Comparison of ENCODE assay signal across 7 mouse cellular contexts in genomic region chr8:71383396-71383795, GRCm38 (mm10). TPM values are rescaled to one million over a fixed set of nuclear protein-coding genes. Genes with fewer than 3 reads are reported as not detected.
DNase-seq lines count a peak whose midpoint lies in the region; ATAC-seq and TF ChIP-seq lines count a peak whose summit lies in the region.

No protein-coding gene starts in this region.

- H3K27ac ChIP-seq in embryonic facial prominence, embryonic 13.5 days: 0 out of 2 replicates have a peak overlapping the region, but pooled peaks have one; percentile 89
- H3K27ac ChIP-seq in limb, embryonic 11.5 days (replicated peaks; ENCODE audit: low read depth, low read length): peak overlapping the region; percentile 91; the same call in 1 of the 2 replicates
- peak overlapping the region; percentile 95 for H3K27ac ChIP-seq in small intestine, adult 2 months (ENCODE audit: insufficient read depth, low read depth, low read length)

- no peak for TF ChIP-seq CTCF in small intestine, adult 2 months (IDR thresholded peaks at IDR 0.05; ENCODE audit: extremely low read depth, insufficient read length, insufficient replicate concordance, low read depth, low read length)

- peaks cover under 1% of the 10 kb centered on the region; the same call in 1 of the 2 replicates for H3K36me3 ChIP-seq in embryonic facial prominence, embryonic 13.5 days
- no peaks in the 10 kb centered on the region; the same call in 1 of the 2 replicates for H3K36me3 ChIP-seq in limb, embryonic 11.5 days (ENCODE audit: control insufficient read depth, insufficient read depth, low read length)
- no peaks in the 10 kb centered on the region for H3K36me3 ChIP-seq in small intestine, adult 2 months (ENCODE audit: control insufficient read depth, insufficient read depth, low read length)

- TF ChIP-seq POLR2A in small intestine, adult 2 months (IDR thresholded peaks at IDR 0.05; ENCODE audit: low read depth, low read length): no peak

- peak; percentile 63 for DNase-seq in kidney, adult 11 months
- no peak for DNase-seq in kidney, postnatal 10 days
- DNase-seq in limb, embryonic 11.5 days (ENCODE audit: low spot score): no peak
- no peak for DNase-seq in spleen, adult 12 weeks (ENCODE audit: low spot score)

- no peaks in the 10 kb centered on the region; the same call in 1 of the 2 replicates for H3K9me3 ChIP-seq in embryonic facial prominence, embryonic 13.5 days
- H3K9me3 ChIP-seq in limb, embryonic 11.5 days (ENCODE audit: control insufficient read depth, low read length): no peaks in the 10 kb centered on the region

- H3K4me2 ChIP-seq in embryonic facial prominence, embryonic 13.5 days: no peak overlapping the region
- H3K4me2 ChIP-seq in limb, embryonic 11.5 days (ENCODE audit: low read depth, severe bottlenecking): no peak overlapping the region

- H3K27me3 ChIP-seq in embryonic facial prominence, embryonic 13.5 days: no peaks in the 10 kb centered on the region
- no peaks in the 10 kb centered on the region for H3K27me3 ChIP-seq in limb, embryonic 11.5 days (ENCODE audit: control insufficient read depth, insufficient read depth, low read length)
- no peaks in the 10 kb centered on the region for H3K27me3 ChIP-seq in small intestine, adult 2 months (ENCODE audit: control insufficient read depth, insufficient read depth, low read length)

- 19% methylated on average over 12 of the region's 12 CpGs for WGBS in embryonic facial prominence, embryonic 13.5 days
- 27% methylated on average over 12 of the region's 12 CpGs for WGBS in limb, embryonic 11.5 days
- 31% methylated on average over 12 of the region's 12 CpGs for WGBS in small intestine, adult 2 months

- H3K4me3 ChIP-seq in embryonic facial prominence, embryonic 13.5 days: no peak overlapping the region
- no peak overlapping the region for H3K4me3 ChIP-seq in limb, embryonic 11.5 days (ENCODE audit: low read depth, low read length)
- H3K4me3 ChIP-seq in small intestine, adult 2 months (ENCODE audit: low read depth, low read length): no peak overlapping the region

- no peak for ATAC-seq in embryonic facial prominence, embryonic 13.5 days (ENCODE audit: insufficient number of reproducible peaks, insufficient read depth, low FRiP score, low TSS enrichment, low read depth)
- ATAC-seq in limb, embryonic 11.5 days (ENCODE audit: insufficient number of reproducible peaks, low FRiP score, low TSS enrichment, low read depth): no peak
- ATAC-seq in megakaryocyte, adult 5-6 weeks (ENCODE audit: poor library complexity, severe bottlenecking): no peak

- H3K4me1 ChIP-seq in embryonic facial prominence, embryonic 13.5 days: peaks cover 39% of the 10 kb centered on the region
- peaks cover 17% of the 10 kb centered on the region for H3K4me1 ChIP-seq in limb, embryonic 11.5 days (ENCODE audit: control insufficient read depth, insufficient read depth, low read length)
- H3K4me1 ChIP-seq in small intestine, adult 2 months (ENCODE audit: control insufficient read depth, insufficient read depth, insufficient read length, low read length): peaks cover 27% of the 10 kb centered on the region

- 0 out of 2 replicates have a peak overlapping the region, but pooled peaks have one; percentile 8 for H3K9ac ChIP-seq in embryonic facial prominence, embryonic 13.5 days
- H3K9ac ChIP-seq in limb, embryonic 11.5 days (ENCODE audit: low read length): no peak overlapping the region; the same call in 1 of the 2 replicates

RNA-seq across cellular contexts. Expression of gene Nr2f6, which starts 1.6 kb away (rescaled TPM):
- 43.8 and 46.6 TPM in 2 replicates for polyA plus RNA-seq in embryonic facial prominence, embryonic 13.5 days (2015; fragmentation: Nextera tagmentation; extraction: Ambion mirVana)
- polyA plus RNA-seq in limb, embryonic 11.5 days (2014; fragmentation: Nextera tagmentation; extraction: Ambion mirVana): 68.9 and 78.6 TPM in 2 replicates
- polyA plus RNA-seq in small intestine, adult 2 months (2012; rRNA removed): 233 and 448 TPM in 2 replicates
- 8.2 and 13.8 TPM in 2 replicates for total RNA-seq in megakaryocyte, adult 5-6 weeks (2015)
- total RNA-seq in megakaryocyte, adult 5-6 weeks (2017): 6.9 and 9.1 TPM in 2 replicates

RNA-seq across cellular contexts. Expression of gene Ushbp1, which starts 12.2 kb away (rescaled TPM):
- 7.4 and 7.8 TPM in 2 replicates for polyA plus RNA-seq in embryonic facial prominence, embryonic 13.5 days (2015; fragmentation: Nextera tagmentation; extraction: Ambion mirVana)
- polyA plus RNA-seq in limb, embryonic 11.5 days (2014; fragmentation: Nextera tagmentation; extraction: Ambion mirVana): 3.4 and 4.1 TPM in 2 replicates
- 5.8 and 7.8 TPM in 2 replicates for polyA plus RNA-seq in small intestine, adult 2 months (2012; rRNA removed)
- total RNA-seq in megakaryocyte, adult 5-6 weeks (2015): not detected in 2 replicates
- not detected in 2 replicates for total RNA-seq in megakaryocyte, adult 5-6 weeks (2017)

RNA-seq across cellular contexts. Expression of gene Ocel1, which starts 12.3 kb away (rescaled TPM):
- polyA plus RNA-seq in embryonic facial prominence, embryonic 13.5 days (2015; fragmentation: Nextera tagmentation; extraction: Ambion mirVana): 4.2 and 5.4 TPM in 2 replicates
- 2.7 and 3.1 TPM in 2 replicates for polyA plus RNA-seq in limb, embryonic 11.5 days (2014; fragmentation: Nextera tagmentation; extraction: Ambion mirVana)
- polyA plus RNA-seq in small intestine, adult 2 months (2012; rRNA removed): 19.7 and 70.3 TPM in 2 replicates
- 8.7 and 8.9 TPM in 2 replicates for total RNA-seq in megakaryocyte, adult 5-6 weeks (2015)
- 16.2 and 18.5 TPM in 2 replicates for total RNA-seq in megakaryocyte, adult 5-6 weeks (2017)

RNA-seq across cellular contexts. Expression of gene Babam1, which starts 13.3 kb away (rescaled TPM):
- polyA plus RNA-seq in embryonic facial prominence, embryonic 13.5 days (2015; fragmentation: Nextera tagmentation; extraction: Ambion mirVana): 88.9 and 104 TPM in 2 replicates
- 109 and 119 TPM in 2 replicates for polyA plus RNA-seq in limb, embryonic 11.5 days (2014; fragmentation: Nextera tagmentation; extraction: Ambion mirVana)
- polyA plus RNA-seq in small intestine, adult 2 months (2012; rRNA removed): 64.5 and 119 TPM in 2 replicates
- total RNA-seq in megakaryocyte, adult 5-6 weeks (2015): 62.0 and 66.6 TPM in 2 replicates
- 108 and 110 TPM in 2 replicates for total RNA-seq in megakaryocyte, adult 5-6 weeks (2017)

RNA-seq across cellular contexts. Expression of gene Use1, which starts 16.7 kb away (rescaled TPM):
- polyA plus RNA-seq in embryonic facial prominence, embryonic 13.5 days (2015; fragmentation: Nextera tagmentation; extraction: Ambion mirVana): 115 and 118 TPM in 2 replicates
- 92.1 and 95.3 TPM in 2 replicates for polyA plus RNA-seq in limb, embryonic 11.5 days (2014; fragmentation: Nextera tagmentation; extraction: Ambion mirVana)
- 63.7 and 101 TPM in 2 replicates for polyA plus RNA-seq in small intestine, adult 2 months (2012; rRNA removed)
- 124 and 135 TPM in 2 replicates for total RNA-seq in megakaryocyte, adult 5-6 weeks (2015)
- 167 and 180 TPM in 2 replicates for total RNA-seq in megakaryocyte, adult 5-6 weeks (2017)
